Mouse (Mus musculus) adrenal gland, postnatal 4 days (tissue): ENCODE results near the gene Mbtps1. TPM values are rescaled to one million over a fixed set of nuclear protein-coding genes. Genes with fewer than 3 reads are reported as not detected.

Experiments used
- DNase-seq, 2 experiments: peaks; one replicate each; pipeline ENCODE4 v3.0.0; 2021 to 2022; ENCODE audit warnings: low spot score in 2 of 2, mixed read lengths in 2 of 2
- long read RNA-seq, 2 experiments: library from polyadenylated mRNA; stranded (forward); transcript quantifications; one replicate each; pipeline ENCODE4 v2.0.0; 2021
- total RNA-seq, 2 experiments: library from RNA; stranded (reverse); gene quantifications; 2 replicates each; pipeline ENCODE4 v1.2.3; 2021

The Mbtps1 gene
- total RNA-seq: 100 to 1,000 TPM; 156 to 163 TPM
- long read RNA-seq, experiment 1, full-length matches to known transcripts: 43 of 78 reads
- long read RNA-seq, experiment 1, partial matches to known transcripts: 27 of 78 reads
- long read RNA-seq, experiment 1, other reads (novel, unspliced or antisense): 8 of 78 reads
- long read RNA-seq, experiment 2, full-length matches to known transcripts: 49 of 137 reads
- long read RNA-seq, experiment 2, partial matches to known transcripts: 69 of 137 reads
- long read RNA-seq, experiment 2, other reads (novel, unspliced or antisense): 19 of 137 reads

GRCm38 (mm10) chr8:119558603-119559401 lies at the start of gene Mbtps1:
Mbtps1 (minus strand) TSS chr8:119558735.
- peak; percentile 96 to 98 for DNase-seq

GRCm38 (mm10) chr8:119606224-119606623 lies 47.7 kb upstream of the Mbtps1 start:
- no peak for DNase-seq

DNA sequence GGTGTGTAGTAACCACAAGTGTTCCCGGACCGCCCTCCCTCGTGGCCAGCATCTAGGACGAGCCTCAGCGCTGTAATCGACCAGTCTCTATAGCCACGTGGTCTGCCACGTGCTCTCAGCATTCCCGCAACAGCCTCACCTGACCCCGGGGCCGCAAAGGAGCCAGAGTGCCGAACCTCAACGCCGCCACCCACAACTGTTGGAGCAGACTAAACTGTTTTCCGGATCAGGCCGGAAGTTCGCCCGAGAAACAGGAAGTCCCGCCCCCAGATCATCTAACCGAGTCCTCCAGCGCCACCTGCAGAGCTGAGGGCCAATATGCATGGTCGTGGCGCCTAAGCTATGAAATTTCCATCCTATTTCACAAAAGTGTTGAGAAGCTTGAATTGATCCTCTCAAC lies 46.5 kb upstream of the Mbtps1 start, which contains the start of gene Taf1c:
Gene Taf1c (minus strand): TSS at position 227 of the 400 bp plus-strand sequence.
- peak; percentile 76 to 85 for DNase-seq

- no peak for DNase-seq
Measured at GRCm38 (mm10) chr8:119604398-119604803, 45.9 kb upstream of the Mbtps1 start.

- no peak for DNase-seq
Measured at GRCm38 (mm10) chr8:119603771-119604170, 45.2 kb upstream of the Mbtps1 start.

- DNase-seq: no peak
Measured at GRCm38 (mm10) chr8:119591456-119591855, 32.9 kb upstream of the Mbtps1 start.

GRCm38 (mm10) chr8:119590348-119590747 lies 31.8 kb upstream of the Mbtps1 start:
- DNase-seq: no peak

DNA sequence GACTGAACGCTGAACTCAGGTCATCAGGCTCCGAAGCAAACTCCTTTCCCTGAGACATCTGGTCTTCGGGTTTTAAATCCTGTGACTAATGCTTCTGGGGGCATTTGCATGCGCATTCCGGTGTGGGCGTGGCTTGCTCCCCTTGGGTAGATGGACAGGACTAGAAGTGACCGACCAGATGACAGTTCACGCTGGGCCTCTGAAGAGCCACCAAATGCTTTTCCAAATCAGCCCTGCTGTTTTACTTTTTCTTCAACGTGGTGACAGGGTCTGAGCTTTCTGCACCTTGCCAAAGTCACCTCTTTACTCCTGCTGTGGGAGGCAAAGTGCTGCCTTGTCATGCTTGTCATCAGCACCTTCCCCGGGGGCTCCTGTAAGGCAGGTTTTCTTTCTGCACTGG lies 30.3 kb upstream of the Mbtps1 start:
- DNase-seq: no peak

DNA sequence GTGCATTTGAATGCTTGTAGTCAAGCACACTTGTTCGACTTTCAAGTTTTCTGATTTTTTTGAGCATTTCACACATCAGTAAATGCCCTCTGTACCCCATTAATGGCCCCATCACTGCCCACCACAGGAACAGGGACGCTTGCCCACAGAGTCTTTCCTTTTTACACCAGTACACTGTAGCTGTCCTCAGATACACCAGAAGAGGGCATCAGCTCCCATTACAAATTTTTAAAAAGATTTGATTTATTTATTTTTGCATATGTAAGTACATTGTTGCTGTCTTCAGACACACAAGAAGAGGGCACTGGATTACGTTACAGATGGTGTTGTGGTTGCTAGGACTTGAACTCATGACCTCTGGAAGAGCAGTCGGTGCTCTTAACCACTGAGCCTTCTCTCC lies 29.8 kb upstream of the Mbtps1 start:
- DNase-seq: no peak

DNA sequence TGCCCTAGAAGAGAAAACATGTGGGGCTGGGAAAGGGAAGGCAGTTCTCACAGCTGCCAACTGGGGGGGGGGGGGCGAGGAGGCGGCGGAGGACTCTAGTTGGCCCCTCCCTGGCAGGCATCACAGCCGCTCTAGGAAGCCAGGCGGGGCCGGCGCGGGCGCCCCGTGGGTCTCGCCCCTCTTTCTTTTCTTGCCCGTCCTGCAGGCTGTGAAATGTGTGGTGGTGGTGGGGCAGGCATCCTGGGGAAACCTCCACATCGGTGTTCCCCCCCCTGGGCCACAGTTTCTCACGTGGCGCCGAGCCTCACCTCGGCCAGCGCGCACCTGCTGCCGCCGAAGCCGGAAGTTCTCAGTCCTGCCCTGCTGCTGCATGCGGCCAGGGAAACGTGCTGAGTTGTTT lies 27.4 kb upstream of the Mbtps1 start:
- no peak for DNase-seq

GRCm38 (mm10) chr8:119580441-119581161 lies 22.1 kb upstream of the Mbtps1 start:
- no peak for DNase-seq

DNA sequence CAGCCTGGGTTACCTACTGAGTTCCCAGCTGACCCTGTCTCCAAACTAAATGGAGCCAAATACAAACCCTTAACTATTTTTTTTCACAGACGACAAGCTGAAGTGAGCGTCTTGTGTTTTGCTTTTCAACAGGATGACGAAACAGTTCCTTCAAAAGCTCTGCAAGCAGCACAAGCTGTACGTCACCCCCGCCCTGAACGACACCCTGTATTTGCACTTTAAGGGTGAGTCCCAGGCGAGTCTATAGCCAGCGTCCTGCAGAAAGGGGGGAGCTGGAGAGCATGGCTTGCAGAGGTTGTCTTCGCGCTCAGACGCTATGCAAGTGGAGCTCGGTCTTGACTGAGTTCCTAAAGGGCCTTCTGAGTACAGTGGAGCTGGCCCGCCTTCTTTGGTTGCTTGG lies 20.6 kb upstream of the Mbtps1 start:
- no peak for DNase-seq

DNA sequence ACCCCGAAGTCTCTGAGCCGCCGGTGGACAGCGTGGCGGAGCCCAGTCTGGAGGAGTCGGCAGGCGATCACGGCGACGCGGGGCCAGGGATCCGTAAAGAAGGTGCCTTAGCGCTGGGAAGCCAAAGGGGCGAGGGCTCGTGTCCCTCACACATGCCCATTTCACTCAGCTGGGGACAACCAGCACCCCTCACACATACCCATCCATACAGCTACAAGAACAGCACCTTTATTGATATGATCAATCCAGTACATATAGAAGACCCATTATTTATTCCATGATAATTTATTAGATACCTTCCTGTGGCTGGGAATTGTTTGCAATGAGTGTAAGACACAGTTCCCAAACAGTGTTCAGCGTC lies 16.8 kb upstream of the Mbtps1 start:
- DNase-seq: no peak

DNA sequence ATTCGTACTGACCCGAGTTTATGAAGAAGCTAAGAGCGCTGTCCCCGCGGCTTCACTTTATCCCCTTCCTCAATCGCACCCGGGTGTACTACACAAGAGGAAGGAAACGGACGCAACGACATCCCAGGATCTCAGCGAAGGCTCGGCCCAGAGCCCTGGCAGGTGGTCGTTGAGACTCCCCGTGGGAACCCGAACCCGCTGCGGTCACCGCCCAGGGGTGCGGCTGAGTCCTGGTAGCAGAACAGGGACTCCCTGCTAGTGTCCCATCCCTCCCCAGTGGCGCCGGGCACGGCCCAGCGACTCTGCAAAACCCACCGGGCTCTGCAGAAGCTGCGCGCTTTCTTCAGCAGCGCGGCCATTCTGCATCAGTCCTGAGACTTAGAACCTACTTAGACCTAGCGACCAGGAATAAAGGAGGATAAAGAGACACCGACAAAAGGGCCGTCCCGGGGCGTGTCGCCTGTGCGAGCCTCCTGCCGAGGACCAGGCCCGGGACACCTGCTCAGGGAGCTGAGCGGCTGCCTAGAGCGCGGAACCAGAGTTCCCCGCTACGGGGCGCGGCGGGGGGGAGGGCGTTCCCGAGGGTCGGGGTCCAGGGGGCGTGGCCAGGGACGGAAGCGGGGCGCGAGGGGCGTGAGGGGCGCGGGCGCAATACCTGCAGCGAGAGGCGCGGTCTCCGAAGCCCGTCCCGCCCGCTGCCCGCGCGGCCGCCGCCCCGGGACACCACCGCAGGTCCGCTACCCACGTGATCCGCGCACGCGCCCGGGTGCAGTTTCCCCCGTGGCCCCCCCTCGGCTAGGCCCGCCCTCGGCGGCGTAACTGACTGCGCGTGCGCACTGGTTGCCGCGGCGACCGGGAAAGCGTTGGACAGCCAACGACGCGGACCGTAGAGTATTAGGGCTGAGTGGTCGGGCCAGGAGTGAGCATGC lies 16.2 kb upstream of the Mbtps1 start, which contains the start of the genes Hsdl1 and Dnaaf1:
Gene Hsdl1 (minus strand): TSS at position 747 of the 929 bp plus-strand sequence.
Gene Dnaaf1 (plus strand): TSS at position 799 of the 929 bp plus-strand sequence.
- peak; percentile 93 to 99 for DNase-seq

GRCm38 (mm10) chr8:119572411-119572810 lies 13.9 kb upstream of the Mbtps1 start:
- DNase-seq: no peak

DNA sequence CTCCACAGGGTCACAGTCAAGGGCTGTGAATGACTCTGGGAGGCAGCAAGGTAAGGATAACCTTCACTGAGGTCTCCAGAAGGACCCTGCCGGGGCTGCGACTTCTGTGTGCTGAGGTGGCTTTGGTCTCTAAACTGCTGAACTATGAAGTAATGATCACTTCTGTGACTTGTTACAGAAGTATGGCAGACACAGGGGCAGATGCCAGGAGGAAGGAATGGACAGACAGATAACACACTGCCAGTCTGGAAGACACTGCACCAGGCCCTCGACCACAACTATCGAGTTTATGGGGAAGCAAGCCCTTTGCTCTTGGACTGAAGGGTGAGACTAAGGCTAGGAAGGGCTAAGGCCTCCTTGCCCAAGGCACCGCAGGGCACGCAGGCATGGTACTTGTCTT lies 12.6 kb upstream of the Mbtps1 start:
- no peak for DNase-seq

DNA sequence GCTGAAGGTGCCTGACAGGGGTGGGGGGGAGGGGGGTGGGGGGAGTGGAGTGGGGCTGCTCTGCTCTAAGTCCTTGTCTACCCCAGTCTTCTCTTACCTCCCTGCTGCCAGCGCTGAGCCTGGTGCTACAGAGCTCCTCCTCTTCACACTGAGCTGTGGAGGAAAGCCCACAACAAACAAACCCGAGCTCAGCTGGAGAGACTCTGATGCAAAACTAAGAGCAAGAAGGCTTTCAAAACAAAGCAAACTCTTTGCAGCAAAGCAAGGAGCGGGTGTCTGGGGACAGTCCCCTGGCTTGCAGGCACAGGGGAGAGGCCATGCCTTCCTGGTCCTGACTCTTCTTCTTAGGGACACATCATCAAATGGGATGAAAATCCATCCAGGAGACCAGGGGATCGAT lies 11.3 kb upstream of the Mbtps1 start:
- DNase-seq: no peak

DNA sequence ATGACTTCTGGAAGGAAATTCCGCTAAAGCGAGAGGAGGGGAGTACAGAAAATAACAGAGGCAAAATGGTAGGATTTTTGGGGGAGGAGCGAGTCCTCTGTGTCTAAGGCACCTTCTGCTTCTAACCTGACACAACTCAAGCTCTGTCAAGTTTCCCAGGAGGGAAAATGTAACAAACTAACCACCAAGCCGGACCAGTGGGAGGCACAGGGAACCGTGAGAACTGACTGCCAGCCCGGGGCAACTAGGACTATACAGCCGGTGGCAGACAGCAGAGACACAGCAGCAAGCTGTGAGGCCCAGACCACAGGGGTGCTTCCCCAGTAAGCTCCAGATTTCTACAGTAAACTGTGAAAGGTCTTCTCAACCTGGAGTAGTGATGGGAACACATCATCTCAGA lies 10.4 kb upstream of the Mbtps1 start:
- DNase-seq: no peak

- no peak for DNase-seq
Measured at GRCm38 (mm10) chr8:119568251-119568650, 9.7 kb upstream of the Mbtps1 start.

GRCm38 (mm10) chr8:119566367-119566766 lies 7.8 kb upstream of the Mbtps1 start:
- no peak for DNase-seq

DNA sequence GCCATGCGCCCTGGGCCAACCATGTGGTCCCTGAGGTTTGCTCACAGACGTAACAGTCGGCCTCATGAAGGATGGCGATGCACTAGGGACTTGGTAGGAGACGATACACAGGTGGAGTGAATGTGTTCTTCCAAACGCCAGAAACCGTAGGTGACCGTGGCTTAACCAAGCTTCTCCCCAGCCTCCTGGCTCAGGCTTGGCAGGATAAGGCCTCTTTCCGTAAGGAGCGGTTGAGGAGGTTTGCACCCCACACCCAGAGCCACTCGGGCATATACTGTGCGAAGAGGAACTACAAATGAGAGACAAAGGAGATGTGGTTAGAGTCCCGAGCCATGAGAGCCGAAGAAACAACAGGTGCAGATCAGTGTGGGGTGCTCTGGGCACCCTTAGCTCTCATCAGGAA lies 5.3 kb upstream of the Mbtps1 start:
- DNase-seq: no peak
